Mouse (Mus musculus): ENCODE results near the gene Ciao1. TPM values are rescaled to one million over a fixed set of nuclear protein-coding genes. Genes with fewer than 3 reads are reported as not detected.
A peak's percentile ranks its signal among the peaks of the same experiment; 100 is the strongest.
"Not testable (repeated sequence)": the region's sequence is repeated elsewhere in the genome, so short reads cannot be mapped to it uniquely, and the experiment has no call there.

Ciao1 gene
- total RNA-seq, 2 experiments from 2014 or later = 74.7 to 75.6 TPM

DNA sequence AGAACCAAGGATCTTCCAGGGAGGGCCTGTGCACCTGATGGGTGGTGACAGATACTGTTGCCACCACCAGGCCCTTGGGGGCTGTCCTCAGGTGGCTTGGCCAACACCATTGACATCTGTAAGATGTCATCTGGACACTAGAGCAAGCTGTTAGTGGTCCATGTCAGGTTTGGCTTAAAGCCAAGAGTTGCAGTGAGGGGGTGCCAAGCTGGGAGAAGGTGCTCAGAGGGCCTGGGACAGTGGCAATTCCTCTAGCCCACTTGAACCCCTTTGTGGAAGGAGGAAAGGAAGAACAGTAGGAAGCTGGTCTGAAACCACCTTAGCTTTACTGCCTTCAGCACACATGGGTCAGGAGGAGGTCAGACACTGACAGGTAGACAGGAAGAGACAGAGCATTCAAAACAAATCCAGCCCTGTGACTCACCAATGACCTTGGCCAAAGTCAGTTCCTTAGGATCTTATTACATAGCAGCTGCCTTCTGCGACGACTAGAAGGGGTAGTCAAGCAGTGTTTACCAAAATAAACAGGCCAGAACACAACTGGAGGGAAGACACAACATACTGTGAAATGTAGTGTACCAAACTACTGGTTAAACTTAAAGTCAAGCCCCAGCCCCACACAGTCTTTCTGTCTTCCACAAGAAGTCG is 4.4 kb upstream of the Ciao1 start:
- DNase-seq (ENCODE audit: low spot score in 2 of 2) = no peak
- intact Hi-C loops (cut with DNase I) = no loop called here

DNA sequence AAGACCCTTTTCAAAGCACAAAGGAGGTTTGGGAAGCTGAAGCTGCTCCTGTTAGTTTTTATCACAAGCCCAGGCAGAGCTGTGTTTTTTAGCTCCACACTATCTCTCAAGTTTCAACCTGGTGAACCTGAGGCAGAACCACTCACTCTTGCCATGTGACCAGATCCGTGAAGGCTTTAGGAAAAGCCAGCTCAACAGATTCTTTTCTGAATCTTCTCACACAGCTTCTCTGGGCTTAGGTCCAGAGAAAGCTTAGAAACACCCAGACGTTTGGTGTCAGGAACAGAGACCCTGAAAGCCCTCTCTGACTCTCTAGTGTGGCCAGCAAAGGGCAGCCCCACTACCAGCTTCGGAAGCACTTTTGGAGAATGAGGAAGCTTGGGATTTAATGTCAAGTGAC is 3.8 kb upstream of the Ciao1 start:
- no peak for DNase-seq (ENCODE audit: low spot score in 2 of 2)
- intact Hi-C loops (cut with DNase I) = no loop called here

DNA sequence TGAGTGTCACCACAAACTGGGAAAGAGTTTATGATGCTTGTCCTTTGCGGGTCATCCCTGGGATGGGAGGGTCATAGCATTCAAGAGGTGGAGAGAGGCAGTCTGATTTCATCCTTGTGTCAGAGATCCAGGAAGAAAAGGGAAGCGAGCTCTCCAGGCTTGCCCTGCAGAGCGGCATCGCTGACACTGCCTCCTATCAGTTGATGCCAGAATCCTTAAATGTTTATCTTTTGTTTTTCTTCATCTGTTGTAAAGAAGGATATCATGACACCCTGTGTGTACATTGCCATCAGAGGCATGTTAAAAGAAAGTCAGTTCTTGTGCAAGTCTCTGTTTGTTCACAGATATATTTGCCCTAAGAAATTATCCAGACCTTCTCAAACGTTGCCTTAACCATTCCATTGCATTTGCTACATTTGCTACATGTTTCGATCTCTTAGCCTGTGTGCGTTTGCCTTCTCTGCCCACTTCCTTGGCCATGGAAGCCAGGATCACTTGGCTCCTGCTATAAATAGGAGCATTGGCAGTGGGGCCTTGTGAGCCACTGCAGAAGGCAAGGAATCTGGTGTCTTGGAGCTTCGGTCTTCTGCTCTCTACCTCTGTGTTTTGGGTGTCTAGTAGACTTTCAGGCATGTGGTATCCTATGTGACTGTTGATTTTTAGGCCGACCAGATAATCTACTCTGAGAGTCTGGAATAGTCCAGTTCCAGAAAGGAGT is 2.8 kb upstream of the Ciao1 start:
- DNase-seq (ENCODE audit: low spot score in 2 of 2) = no peak
- intact Hi-C loops (cut with DNase I) = no loop called here

DNA sequence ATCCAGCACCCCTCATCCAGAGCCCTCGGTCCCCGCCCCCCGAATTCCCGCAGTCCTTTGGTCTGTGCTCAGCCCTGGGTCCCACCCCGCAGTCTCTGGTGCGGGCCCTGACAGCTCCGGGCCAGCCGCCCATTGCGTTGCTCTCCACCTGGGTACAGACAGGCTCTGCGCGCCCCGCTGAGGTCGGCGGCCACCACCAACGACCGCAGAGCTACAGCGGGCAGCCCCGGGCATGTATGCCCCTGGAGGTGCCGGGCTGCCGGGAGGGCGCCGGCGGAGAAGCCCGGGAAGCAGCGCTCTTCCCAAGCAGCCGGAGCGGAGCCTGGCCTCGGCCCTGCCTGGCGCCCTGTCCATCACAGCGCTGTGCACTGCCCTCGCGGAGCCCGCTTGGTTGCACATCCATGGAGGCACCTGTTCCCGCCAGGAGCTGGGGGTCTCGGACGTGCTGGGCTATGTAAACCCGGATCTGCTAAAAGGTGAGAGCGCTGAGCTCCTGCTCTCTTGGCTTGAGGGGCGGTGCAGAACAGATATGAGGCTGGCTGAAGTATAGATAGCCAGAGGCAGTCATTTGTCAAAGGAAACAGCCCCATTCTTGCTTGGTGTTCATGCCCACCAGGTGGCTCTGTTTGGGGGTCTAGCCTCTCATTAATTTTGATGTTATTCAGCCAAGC is 853 bp upstream of the Ciao1 start:
- intact Hi-C loops (cut with DNase I) = loop anchor here (5.0 kb wide), 1 partner anchor 94 kb away; no protein-coding TSS in a partner anchor

DNA sequence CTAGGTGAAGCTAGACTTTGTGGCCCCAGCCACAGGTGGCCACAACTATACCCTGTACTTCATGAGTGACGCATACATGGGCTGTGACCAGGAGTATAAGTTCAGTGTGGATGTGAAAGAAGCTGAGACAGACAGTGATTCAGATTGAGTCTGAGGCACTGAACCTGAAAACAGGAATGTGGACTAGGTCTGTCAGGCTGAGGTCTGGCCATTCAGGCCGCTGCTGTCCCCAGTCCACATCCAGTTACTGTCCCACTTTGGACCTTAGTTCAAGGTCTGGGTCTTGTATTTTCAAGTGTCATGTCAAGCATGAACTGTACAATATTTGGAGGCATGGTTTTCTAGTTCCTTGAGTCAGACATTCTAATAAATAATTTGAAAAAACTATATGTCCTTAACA is 7.6 kb downstream of the Ciao1 start:
- no peak for DNase-seq (ENCODE audit: low spot score in 2 of 2)
- intact Hi-C loops (cut with DNase I) = no loop called here

More for the DNA sequence above, 853 bp upstream of the Ciao1 start:
- peak; percentile 33 to 40 for DNase-seq (ENCODE audit: low spot score in 2 of 2)

DNA sequence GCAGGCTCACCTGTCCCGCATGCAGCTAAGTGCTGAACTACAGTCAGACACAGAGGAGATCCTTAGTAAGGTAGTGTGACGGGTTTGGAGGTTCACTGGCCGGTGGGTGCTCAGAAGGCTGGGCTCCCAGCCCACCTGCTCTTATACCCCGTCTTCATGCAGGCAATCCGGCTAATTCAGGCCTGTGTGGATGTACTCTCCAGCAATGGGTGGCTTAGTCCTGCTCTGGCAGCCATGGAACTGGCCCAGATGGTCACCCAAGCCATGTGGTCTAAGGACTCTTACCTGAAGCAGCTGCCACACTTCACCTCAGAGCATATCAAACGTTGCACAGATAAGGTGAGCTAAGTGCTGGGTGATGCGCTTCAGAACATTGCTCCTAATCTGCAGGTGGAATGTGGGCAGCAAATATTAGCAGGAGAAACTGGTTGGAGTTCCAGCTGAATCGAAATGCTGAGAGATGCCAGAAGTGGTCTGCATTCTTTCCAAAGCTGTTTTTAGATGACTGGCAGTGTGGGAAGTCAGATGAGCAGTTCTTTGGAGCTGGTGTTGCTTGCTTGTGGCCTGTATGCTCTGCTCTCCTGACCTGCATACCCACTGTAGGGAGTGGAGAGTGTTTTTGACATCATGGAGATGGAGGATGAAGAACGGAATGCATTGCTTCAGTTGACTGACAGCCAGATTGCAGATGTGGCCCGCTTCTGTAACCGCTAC is 9.6 kb downstream of the Ciao1 start:
- intact Hi-C loops (cut with DNase I) = loop anchor here (10.0 kb wide), 1 partner anchor 323 kb away; no protein-coding TSS in a partner anchor
- no peak for DNase-seq (ENCODE audit: low spot score in 2 of 2)

DNA sequence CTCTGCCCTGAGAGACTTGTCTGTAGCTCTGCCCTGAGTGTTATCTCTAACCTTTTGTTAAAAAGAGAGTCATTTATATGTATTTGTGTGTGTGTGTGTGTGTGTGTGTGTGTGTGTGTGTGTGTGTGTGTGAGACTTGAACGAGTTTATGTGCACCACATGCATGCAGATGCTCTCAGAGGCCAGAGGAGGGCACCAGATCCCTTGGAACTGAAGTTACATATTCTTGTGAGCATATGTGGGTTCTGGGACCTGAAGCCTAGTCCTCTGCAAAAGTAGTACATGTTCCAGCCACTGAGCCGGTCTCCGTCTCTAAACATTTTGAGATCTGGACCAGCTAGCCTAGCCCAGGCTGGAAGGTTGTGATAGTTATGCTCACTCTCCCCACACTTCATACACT is 22.4 kb downstream of the Ciao1 start:
- no peak for DNase-seq (ENCODE audit: low spot score in 2 of 2)
- intact Hi-C loops (cut with DNase I) = no loop called here

DNA sequence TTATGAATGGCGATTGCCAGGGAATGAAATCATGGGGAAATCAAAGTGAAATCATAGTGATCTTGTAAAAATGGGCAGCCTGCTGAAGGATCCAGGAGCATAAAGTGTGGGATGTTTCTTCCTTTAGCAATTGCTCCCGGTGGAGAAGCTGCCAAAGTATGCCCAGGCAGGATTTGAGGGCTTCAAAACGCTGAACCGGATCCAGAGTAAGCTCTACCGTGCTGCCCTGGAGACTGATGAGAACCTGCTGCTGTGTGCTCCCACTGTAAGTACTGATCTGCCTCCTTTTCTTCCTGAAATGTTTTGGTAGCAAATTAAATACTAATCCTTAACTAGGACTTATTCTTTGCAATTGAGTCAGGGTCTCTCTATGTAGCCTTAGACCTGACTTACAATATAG is 29.9 kb downstream of the Ciao1 start:
- intact Hi-C loops (cut with DNase I) = loop anchor here (10.0 kb wide), 1 partner anchor 373 kb away; no protein-coding TSS in a partner anchor
- no peak for DNase-seq (ENCODE audit: low spot score in 2 of 2)

DNA sequence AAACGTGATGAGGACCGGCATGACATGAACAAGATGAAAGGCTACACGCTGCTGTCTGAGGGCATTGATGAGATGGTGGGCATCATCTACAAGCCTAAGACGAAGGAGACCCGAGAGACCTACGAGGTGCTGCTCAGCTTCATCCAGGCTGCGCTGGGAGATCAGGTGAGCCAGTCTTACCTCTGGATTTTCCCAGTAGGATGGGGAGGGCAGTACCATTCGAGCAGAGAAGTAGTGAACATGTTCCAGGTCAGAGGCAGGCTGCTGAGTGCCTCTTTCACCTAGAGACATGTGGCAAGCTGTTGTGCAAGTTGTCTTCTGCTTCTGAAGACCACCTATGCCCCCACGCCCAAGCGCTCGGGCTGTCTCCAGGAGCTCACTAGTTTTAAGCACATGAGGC is 36.9 kb downstream of the Ciao1 start:
- DNase-seq (ENCODE audit: low spot score in 2 of 2) = no peak
- intact Hi-C loops (cut with DNase I) = loop anchor here (10.0 kb wide), 1 partner anchor 366 kb away; no protein-coding TSS in a partner anchor

DNA sequence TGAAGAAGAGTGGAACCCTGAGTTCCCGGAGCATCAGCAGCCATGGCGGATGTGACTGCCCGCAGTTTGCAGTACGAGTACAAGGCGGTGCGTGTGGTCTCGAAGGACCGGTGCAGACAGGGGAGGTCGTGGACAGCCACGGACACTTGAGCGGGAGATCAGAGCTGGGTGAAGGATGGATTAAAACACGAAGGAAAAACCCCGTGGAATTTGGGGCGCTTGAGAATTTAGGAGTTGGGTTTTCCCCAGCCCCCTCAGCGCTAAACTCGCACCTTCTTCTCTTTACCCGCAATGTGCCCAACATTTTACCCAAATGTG is 39.2 kb downstream of the Ciao1 start:
- no peak for DNase-seq (ENCODE audit: low spot score in 2 of 2)
- intact Hi-C loops (cut with DNase I) = loop anchor here (5.0 to 10.0 kb wide), 2 partner anchors 136 to 184 kb away; partner anchors contain the start of gene Blvra

DNA sequence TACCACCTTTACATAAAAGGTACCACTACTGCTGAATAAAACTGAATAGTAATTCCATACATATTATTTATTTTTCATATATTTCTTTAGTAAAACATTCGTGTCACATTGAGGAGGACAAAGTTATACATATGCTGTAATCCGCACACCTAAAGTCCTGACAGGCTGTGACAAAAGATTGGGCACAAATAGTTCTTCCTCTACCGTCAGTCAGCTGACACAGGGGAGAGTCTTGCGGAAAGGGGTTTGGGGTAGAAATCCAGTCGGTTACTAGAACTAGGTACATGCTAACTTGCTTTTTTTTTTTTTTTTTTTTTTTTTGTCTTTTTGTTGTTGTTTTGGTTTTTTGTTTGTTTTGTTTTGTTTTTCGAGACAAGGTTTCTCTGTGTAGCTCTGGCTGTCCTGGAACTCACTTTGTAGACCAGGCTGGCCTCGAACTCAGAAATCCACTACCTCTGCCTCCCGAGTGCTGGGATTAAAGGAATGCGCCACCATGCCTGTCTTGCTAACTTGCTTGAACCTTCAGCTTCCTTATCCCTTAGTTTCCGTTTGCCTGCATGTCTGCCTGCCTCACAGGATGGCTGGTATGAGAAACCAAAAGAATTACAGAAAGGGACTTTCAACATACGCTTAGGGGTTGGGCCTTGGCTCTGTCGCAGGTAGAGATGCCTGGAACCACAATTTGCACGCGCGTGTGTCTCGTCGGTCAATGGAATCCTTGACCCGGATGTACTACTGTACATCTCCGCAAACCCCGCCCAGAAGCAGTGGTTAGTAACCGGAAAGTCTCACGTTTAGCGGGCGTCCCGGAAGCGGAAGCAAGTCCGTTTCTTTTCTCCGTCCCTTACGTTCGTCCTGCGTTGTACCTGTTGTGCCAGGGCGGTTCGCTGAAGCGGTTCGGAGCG is 39.8 kb downstream of the Ciao1 start, which contains the start of the genes 1810024B03Rik and Snrnp200:
1810024B03Rik (minus strand) TSS at position 734 of the 905 bp plus-strand sequence.
Snrnp200 (plus strand) TSS at position 840 of the 905 bp plus-strand sequence.
- intact Hi-C loops (cut with DNase I) = loop anchor here (5.0 to 10.0 kb wide), 2 partner anchors 135 to 183 kb away; partner anchors contain the start of gene Blvra

DNA sequence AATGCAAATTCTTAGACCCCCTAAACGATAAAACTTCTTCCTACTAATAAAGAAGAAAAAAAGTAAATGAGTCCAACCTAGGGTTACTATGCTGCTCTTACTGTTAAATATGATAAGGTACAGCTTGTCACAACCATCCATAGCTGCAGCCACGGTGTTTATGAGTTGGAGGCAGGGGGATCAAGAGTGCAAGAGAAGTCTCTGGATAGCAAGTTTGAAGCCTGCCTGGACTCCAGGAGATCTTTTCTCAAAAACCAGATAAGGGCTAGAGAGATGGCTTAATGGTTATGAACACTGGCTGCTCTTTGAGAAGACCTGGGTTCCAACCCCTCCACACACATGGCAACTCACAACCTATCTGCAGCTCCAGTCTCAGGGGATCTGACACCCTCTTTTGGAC is 40.7 kb downstream of the Ciao1 start:
- intact Hi-C loops (cut with DNase I) = loop anchor here (5.0 to 10.0 kb wide), 2 partner anchors 135 to 182 kb away; partner anchors contain the start of gene Blvra
- DNase-seq (ENCODE audit: low spot score in 2 of 2) = no peak

More for the DNA sequence above, 39.8 kb downstream of the Ciao1 start, which contains the start of the genes 1810024B03Rik and Snrnp200:
- peak; percentile 96 to 98 for DNase-seq (ENCODE audit: low spot score in 2 of 2)

DNA sequence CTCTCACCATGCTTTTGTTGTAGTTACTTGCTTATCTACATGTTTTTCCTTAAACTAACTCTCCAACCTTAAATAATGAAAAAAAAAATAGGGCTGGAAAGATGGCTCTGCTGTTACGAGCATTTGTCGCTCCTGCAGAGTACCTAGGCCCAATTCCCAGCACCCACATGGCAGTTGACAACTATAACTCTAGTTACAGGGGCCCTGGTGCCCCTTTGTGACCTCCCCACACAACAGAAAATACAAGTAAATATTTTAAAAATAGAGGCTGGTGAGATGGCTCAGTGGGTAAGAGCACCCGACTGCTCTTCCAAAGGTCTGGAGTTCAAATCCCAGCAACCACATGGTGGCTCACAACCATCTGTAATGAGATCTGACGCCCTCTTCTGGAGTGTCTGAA is 41.7 kb downstream of the Ciao1 start:
- intact Hi-C loops (cut with DNase I) = loop anchor here (1.0 to 10.0 kb wide), 3 partner anchors 40 to 181 kb away; partner anchors contain the start of gene Blvra
- DNase-seq (ENCODE audit: low spot score in 2 of 2) = not testable (repeated sequence)

DNA sequence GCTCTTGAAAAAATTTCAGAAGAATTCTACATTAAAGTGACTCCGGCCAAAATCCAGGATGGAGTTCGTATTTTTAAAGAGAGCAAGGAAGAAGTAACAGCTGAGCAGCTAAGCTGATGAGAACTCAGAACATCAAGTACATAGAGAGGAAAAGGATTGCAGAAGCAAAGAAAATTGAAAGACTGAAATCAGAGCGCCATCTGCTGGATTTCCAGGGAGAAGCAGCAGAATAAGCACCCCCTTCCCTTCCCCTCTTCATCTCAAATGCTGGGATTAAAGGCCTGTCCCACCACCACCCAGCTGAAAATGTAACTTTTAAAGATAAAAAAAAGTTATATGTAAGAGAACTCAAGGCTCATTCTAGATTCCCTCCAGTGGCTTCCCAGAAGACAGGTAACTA is 42.7 kb downstream of the Ciao1 start:
- intact Hi-C loops (cut with DNase I) = loop anchor here (1.0 to 10.0 kb wide), 3 partner anchors 39 to 180 kb away; partner anchors contain the start of gene Blvra
- peak; percentile 41 to 75 for DNase-seq (ENCODE audit: low spot score in 2 of 2)

All from left cerebral cortex, postnatal 14 days (tissue).